Mouse (Mus musculus) erythroblast, embryonic 14.5 days (primary cell): ENCODE measurements around the gene Kel.

ENCODE experiments used
- GATA1 ChIP-seq: IDR thresholded peaks from 2 replicates; pipeline ENCODE4 v1.6.1; 2012; ENCODE audit warnings: low read length, inconsistent platforms, mixed read lengths
- TAL1 ChIP-seq: IDR thresholded peaks from 3 replicates; pipeline ENCODE4 v1.6.1; 2012; ENCODE audit warnings: low read length, inconsistent platforms, mixed read lengths

DNA sequence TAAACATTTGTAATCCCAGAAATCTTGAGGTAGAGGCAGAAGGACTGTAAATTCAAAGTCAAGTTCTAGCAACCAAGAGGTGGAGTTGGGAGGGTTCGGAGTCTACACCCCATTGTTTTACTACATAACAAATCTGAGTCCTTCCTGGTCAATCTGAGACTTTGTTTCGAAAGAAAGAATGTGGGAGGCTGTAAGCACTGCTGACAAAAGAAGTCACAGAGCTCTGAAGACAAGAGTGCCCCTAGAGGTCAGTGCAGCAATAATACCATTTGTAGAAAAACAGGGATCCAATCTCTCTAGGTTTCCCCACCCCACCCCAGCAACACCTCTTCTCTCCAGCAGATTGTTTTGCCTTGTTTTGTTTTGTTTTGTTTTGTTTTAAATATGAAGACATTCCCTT lies 41.8 kb downstream of the Kel start:
- TF ChIP-seq GATA1 = no peak
- no peak for TF ChIP-seq TAL1
